Mouse (Mus musculus) mature B cell (primary cell): ENCODE measurements around the gene Fam120a.

ENCODE experiments used
- in situ Hi-C: fragments of 300-500 bp; cut with MboI; formaldehyde crosslinking; loops from 2 replicates; pipeline ENCODE4 v1.14.3; 2019

The Fam120a gene

DNA sequence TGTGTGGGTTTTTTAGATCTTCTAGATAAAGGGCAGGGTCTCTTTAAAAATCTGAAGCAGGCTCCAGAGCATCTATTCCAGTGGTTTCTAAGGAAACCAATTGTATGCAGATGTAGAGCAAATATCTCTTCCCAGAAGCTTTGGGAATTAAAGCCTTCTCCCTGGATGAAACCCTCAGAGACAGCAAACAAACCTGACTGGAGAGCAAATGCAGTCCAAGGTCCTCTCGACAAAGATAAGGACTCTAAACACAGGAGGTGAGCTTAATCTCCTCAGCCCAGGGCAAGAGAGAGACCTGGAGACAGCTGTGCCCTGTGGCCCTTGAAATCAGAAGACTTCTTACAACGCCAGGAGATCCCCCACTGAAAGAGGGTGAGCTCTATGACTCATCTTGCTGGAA is 114.3 kb downstream of the Fam120a start:
- in situ Hi-C loops, result no loop called here

DNA sequence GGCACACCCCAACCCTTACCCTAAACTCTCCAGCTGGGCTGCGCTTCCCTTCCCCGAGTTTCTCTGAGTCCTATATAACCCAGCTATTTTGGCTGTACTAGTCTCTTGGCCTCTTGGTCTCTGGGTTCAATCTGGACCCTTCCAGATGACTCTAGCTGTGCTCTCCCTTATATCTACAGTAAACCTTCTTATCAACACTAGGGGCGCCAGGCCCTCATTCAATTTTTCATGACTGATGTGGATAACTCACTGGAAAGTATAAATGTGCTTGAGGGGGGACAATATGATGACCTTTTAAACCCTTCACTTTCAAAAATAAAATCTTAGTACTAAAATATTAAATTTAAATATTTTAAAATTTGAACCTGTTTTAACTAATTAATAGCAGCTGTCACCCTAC is 115.0 kb downstream of the Fam120a start:
- in situ Hi-C loops, result no loop called here

DNA sequence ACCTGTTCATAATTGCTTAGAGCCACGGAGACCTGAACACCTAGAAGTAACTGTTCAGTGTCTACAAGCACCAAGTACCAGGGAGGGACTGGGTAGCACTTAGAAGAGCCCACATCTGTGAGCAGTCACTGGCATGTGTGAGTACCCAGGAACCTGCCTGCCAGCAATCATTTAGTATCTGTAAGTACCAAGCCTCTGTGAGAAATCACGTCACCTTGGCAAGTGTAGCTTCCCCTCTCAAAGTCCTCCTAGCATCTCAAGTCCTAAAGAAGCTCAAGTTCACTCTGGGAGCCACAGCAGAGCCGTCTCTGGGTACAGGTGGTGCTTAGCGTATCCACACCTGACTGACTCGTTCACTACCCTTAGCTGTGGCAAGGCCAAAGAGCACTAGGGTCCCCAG is 116.1 kb downstream of the Fam120a start:
- in situ Hi-C loops, result no loop called here

DNA sequence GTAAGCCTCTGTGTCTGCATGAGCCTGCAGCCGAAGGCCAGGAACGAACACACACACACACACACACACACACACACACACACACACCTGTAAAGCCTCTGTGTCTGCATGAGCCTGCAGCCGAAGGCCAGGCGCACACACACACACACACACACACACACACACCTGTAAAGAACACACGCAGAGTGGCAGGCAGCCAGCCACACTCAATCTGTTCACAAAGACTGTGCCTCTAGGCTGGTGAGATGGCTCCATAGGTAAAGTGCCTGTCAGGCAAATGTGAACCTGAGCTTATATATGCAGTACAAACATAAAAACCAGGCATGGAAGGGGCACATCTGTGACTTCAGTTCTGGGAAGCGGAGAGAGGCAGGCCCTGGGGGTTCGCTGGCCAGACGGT is 117.0 kb downstream of the Fam120a start:
- in situ Hi-C loops, result no loop called here

DNA sequence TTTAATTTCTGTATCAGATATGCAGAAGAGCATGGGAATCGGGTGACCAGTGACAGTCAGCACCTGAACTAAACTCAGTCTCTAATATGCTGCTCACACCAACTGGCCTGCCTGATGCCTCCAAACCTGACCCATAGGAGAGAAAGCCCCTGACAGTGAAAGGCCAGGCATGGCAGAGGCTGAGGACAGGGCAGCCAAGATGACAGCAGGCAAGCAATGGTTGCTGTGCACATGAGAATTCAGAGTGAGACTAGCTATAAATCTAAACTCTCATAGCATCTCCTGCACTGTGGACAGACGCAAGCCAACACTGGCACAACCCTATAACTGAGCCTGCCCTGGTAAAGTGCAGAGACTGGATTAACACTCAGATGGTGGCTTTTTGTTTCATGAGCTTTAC is 117.5 kb downstream of the Fam120a start:
- in situ Hi-C loops, result no loop called here

DNA sequence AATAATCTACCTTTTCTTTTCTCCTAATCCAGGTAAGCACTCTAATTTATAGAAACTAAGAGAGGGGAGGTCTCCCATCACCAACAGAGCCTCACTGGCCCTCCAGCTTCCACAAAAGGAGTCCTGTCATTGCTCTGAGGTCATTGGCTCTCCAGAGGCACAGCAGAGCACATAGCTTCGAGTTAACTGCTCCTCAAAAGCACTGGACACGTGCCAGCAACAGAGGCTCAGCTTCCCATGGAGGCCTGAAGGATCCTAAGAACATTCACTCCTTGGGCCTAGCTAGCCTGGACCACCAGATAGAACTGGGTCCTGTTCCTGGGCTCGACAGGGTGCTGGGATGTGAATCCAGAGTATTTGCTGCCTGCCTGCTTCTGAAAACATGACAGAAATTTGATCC is 118.7 kb downstream of the Fam120a start:
- in situ Hi-C loops, result no loop called here

DNA sequence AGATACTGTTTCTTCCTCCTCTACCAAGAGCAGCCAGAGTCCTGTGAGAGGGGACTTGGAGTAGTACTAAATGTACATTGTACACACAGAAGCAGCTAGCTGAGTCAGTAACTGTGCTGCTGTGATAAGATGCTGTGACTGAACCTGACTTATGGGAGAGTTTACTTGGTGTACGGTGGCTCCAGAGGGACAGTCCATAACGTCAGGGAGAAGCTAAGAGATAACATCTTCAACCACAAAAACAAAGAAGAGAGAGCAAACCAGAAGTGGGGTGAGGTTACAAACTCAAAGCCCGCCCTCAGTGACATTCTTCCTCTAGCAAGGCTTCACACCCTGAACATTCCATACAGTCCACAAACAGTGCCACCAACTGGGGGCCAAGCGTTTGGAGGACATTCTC is 122.5 kb downstream of the Fam120a start:
- in situ Hi-C loops, result no loop called here

DNA sequence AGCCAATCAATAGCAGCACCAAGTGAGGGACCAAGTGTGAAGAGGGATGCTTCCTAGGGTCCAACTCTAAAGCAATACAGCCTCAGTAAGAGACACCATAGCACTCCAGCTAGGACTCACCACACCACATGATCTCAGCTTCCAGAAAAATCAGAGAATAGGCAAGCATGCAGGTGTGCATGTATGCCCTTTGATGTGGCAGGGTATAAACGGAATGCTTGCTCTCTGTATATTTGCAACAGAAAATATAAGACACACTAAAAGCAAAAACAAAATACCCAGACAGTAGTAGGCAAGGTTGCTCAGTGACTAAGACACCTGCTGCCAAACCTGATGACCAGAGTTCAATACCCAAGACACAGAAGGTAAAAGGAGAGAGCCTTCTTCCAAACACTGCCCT is 124.3 kb downstream of the Fam120a start:
- in situ Hi-C loops, result no loop called here

DNA sequence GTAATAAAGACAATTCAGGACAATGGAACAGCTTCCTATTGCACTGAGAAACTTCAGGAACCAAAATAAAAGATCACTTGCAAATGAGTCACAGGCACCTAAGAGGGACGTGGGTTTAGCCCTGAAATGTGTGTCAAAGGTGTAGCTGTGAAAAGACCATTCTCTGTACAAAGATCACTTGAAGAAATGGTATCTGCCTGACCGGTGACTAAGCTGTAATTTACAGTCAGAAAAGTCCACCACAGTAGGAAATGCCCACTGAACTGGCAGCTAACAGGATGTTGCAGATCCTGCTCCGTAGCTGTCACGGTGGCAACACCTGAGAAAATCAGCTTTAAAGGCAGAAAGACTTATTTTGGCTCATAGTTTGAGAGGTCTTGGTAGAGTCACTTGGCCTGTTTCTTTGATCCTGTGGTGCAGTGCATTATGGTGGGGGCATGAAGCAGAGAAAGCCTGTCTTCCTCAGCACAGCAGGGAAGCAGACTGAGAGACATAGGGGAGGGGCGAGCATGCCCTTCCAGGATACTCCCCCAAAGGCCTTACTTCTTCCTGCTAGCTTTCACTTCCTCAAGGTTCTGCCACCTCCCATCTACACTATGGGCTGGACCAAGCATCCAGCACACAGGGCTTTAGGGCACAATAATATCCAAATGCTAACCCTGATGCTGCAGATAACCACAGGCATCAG is 125.8 kb downstream of the Fam120a start:
- in situ Hi-C loops, result no loop called here

DNA sequence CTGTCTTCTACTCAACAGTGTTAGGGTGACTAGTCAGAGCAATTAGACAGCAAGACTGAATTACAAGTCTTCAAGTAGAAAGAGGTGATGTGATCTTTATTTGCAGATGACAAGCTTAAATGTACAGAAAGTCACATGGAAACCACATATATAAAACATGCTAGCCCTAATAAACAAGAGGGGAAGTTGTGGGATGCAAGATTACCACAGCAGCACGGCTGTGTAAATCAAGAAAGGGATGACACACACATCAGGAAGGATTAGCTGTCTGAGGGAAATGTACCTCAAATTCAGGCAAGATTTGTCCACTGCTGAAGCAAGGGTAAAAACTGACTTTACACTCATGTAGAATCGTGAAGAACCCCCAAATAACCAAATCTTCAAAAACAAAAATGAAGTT is 129.5 kb downstream of the Fam120a start:
- in situ Hi-C loops, result no loop called here

DNA sequence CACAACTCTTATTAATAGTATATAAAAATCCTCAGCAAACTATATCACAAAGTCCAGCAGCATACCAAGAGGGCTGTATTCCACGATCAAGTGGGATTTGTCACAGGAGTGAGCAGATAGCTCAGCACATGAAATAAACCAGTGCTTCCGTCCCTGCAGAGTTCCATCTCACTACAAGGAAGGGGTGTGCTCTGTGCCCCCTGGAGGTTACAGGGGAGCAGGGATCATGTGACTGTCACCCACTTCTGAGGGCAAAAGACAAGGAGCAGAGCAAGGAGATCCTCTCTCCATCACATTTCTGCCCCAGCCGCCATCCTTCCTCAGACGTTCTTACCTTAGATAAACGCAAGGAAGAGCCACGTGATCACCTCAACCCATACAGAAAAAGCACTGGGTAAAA is 130.3 kb downstream of the Fam120a start:
- in situ Hi-C loops, result no loop called here

DNA sequence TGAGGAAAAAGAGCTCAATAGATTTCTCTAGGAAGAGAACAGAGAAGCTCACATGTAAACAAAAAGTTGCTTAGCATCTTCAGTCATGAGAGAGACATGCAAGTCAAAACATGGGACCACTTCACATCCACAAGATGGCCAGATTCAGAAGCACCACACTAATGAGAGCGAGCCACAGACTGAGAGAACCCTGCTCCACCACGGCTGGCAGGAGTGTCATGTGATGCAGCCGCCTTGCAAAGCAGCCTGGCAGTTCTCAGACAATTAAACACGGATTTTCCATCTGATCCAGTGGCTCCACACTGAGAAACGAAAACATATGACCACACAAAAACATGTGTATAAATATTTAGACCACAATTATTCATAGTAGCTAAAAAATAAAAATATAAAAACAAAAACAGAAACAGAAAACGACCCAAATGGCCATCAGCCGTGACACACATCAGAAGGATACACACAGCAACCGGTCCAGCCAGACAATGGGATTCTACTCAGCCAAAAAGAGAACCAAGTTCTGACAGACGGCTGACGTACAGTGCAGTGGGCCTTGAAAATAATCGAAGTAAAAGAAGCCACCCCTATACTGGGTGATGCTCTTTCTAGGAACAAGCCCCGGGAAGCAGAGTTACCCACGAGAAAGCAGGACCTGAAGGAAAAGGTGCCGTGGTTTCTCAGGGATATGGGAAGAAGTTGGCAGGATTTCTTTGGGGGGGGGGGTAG is 137.1 kb downstream of the Fam120a start:
- in situ Hi-C loops, result no loop called here

DNA sequence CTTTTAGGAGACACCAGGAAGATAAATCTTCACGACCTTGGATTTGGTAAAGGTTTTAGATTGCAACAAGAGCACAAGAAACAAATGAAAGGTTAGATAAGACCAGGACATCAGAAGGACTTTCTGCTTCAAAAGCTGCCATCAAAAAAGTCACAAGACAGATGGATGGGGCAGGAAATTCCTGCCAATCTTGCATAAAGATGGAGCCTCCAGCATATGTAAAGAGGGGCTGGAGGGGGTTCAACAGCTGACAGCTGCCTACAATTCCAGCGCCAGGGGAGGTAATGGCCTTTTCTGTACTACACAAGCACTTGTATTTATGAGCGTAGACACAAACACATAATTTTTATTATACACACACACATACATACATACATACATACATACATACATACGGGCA is 138.0 kb downstream of the Fam120a start:
- in situ Hi-C loops, result no loop called here
